Mouse (Mus musculus) gonadal fat pad, adult 2 months (tissue): ENCODE results near the gene Ppy. TPM values are rescaled to one million over a fixed set of nuclear protein-coding genes. Genes with fewer than 3 reads are reported as not detected.

Experiments used
- DNase-seq: peaks from one replicate; pipeline ENCODE4 v3.0.0-alpha.2; 2012; ENCODE audit warnings: low read depth
- polyA plus RNA-seq: library from polyadenylated mRNA; depleted of rRNA; stranded (reverse); fragments of >200 nt; gene quantifications from 2 replicates; pipeline ENCODE4 v1.2.3, GENCODE M21; 2012; rRNA removed

Gene Ppy
- polyA plus RNA-seq = 79.7 and 91.5 TPM in 2 replicates

DNA sequence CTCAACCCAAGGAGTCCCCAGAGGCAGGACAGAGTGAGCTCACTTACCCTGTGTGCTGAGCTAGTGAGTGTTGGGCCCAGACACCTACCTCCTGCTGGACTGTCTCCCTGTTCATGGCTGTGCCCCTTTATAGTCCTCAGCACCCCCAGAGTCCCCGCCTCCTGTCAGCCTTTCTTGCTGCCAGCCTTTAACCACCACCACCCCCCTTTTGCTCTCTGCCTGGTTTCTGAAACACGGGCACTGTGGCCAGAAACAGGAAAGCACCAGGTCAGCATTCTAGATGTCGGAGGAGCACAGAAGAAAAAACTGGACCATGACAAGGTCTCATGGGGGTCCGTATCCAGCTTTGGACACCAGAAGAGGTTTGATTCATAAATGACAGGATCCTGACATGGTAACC is at the start of gene Ppy:
Gene Ppy, minus strand, starts transcription at position 101 of the 400 bp plus-strand sequence.
- no peak for DNase-seq

DNA sequence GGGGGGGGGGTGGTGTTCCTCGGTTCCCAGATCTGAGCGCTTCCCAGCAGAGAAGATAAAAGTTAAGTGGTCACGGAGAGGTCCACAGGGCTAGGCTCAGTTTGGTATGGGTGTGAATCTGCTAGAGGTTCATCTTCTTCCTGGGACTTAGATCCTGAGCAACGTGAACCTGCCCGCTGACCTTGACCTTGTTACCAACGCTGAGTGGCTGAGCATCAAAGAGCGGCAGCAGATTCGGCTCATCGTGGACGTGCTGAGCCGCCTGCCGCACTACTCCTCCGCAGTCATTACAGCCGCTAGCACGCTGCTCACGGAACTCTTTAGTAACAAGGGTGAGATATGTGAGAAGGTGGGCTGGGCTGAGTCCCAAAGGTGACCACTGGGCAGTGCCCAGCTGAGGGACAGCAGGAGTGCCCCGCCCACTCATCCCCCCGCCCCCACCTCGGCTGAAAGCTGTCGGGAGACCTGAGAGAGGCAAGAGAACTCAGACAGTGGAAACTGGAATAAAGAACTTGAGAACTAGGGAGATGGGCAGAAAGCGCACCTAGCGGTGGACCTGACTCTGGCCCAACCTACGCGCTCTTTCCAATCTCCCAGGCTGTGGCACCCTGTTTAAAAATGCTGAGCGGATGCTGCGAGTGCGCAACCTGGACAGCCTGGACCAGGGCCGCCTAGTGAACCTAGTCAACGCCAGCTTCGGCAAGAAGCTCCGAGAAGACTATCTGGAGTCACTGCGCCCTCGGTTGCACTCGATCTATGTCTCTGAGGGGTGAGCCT is 46.3 kb upstream of the Ppy start:
- DNase-seq = no peak

- no peak for DNase-seq
These were observed 45.4 kb upstream of the Ppy start for GRCm38 (mm10) chr11:102146531-102146930.

- DNase-seq = no peak
These were observed 44.9 kb upstream of the Ppy start for GRCm38 (mm10) chr11:102146005-102146404.

DNA sequence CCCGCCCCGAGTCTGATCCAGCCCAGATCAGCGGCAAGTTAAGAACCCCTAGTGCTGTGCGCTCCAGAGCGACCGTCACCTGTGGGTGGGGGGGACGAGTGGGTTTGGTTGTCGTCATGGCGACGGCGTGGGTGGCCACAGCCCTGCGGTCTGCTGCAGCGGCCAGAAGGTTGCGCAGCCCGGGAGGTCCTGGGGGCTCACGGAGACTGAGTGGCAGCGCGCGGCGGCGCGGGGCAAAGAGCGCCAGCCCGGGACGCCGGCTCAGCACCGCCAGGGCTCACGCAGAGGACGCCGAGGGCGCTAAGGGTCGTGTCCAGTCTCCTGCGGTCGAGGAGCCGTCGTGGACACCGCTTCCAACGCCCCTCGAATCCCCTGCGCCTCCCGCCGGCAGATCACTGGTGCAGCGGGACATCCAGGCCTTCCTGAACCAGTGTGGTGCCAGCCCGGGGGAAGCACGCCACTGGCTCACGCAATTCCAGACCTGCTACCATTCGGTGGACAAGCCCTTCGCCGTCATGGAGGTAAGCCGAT is 44.4 kb upstream of the Ppy start, which contains the start of gene Nags:
Gene Nags, plus strand, starts transcription at position 43 of the 531 bp plus-strand sequence.
- DNase-seq = no peak

DNA sequence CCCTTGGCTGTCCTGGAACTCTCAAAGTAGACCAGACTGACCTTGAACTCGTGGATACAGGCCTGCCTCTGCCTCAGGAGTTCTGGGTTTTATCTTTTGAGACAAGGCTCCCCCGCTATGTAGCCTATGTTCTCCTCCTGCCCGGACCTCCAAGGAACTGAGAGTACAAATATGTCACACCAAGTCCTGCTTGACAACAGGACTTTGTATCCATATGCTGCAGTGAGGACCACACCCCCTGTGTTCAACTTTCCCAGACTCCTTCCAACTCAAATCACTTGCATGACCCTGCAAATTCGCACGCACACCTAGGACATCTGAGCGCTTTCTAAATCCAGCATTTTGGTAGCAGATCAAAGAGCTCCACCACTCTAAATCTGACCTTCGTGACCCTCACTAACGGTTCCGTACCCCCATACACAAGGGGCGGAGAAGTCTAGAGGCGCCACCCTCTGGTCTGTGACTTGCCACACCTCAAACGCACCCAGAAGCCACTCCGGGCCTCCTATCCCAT is 43.9 kb upstream of the Ppy start:
- DNase-seq = no peak

- no peak for DNase-seq
These were observed 41.2 kb upstream of the Ppy start for GRCm38 (mm10) chr11:102142355-102142754.

- DNase-seq = no peak
These were observed 39.4 kb upstream of the Ppy start for GRCm38 (mm10) chr11:102140508-102140907.

GRCm38 (mm10) chr11:102138447-102138740 is 37.3 kb upstream of the Ppy start:
- no peak for DNase-seq

GRCm38 (mm10) chr11:102137625-102138446 is 36.7 kb upstream of the Ppy start:
- DNase-seq = no peak

DNA sequence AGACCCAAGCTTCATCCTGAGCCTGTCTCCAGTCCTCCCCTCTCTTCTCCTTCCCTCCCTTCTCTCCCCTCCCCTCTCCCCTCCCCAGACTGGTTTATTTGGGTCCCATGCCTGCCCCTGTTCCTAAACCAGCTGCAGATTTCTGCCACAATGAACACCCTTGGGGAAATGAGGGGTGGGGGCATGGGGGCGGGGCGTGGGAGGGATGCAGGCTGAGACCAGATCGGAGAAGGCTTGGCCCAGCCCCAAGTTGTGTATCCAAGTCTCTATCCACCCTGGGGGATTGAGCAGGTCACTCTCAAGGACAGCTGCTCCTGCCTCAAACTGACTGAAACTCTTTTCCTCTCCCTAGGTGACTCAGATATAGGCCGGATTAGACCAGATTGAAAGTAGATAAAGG is 33.4 kb upstream of the Ppy start:
- DNase-seq = no peak

DNA sequence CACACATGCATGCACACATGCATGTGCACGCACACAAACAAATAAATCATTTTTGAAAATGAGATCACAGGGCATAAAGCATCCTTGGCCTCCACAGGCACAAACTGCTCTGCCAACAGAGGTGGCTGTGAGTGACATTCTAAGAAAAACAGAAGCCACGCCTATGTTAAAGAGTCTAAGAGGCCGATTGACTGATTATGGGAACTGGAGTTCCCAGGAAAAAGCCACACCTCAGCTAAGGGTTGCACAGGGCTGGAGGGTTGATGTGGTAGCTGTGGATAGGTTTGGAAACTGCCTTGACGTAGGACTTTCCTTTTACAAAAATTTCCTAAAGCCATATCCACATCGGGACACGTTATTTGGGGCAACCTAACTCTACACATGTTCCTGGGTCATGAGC is 16.3 kb upstream of the Ppy start:
- no peak for DNase-seq

GRCm38 (mm10) chr11:102116241-102116640 is 15.1 kb upstream of the Ppy start:
- no peak for DNase-seq

- DNase-seq = no peak
These were observed 10.5 kb upstream of the Ppy start for GRCm38 (mm10) chr11:102111576-102111975.

GRCm38 (mm10) chr11:102107732-102108131 is 6.6 kb upstream of the Ppy start, which contains the start of gene Pyy:
Gene Pyy (minus strand): TSS chr11:102107832.
- no peak for DNase-seq

GRCm38 (mm10) chr11:102106911-102107310 is 5.8 kb upstream of the Ppy start:
- no peak for DNase-seq

DNA sequence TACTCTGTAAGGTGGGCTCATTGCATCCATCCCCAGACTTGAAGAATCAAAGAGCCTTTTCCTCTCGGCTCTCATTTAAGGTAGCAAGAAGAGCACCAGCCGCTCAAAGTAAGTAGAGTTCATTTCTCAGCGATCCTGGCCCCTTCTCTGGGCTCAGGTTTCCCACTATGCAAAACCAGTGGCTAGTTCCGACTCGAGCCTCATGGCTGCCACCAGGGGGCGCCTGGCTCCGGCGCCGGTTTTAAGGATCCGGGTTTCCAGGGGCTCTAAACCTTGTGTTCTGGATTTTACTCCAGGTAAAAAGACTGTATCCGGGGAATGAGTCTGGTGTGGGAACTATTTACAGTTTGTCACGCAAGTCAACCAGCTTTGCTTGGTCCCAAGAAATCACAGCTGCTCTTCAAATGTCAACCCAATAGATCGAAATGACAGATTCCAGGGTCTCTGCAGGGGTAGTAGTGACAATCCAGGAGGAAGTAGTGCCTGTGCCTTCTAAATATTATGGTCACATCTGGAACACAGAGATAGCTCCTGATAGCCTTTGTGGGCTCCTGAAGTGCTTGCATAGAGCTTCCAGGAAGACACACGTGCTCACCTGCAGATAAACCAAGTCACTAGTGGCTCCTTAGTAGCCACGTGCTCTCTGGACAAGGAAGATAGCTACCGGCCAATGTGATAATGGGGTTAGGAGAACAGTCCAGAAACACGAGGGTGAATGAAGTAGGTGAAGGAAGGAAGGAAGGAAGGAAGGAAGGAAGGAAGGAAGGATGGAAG is 1.6 kb upstream of the Ppy start:
- no peak for DNase-seq

GRCm38 (mm10) chr11:102096887-102097391 is 4.2 kb downstream of the Ppy start:
- no peak for DNase-seq

- DNase-seq = no peak
These were observed 4.7 kb downstream of the Ppy start for GRCm38 (mm10) chr11:102096446-102096845.

GRCm38 (mm10) chr11:102095676-102096075 is 5.4 kb downstream of the Ppy start:
- no peak for DNase-seq

DNA sequence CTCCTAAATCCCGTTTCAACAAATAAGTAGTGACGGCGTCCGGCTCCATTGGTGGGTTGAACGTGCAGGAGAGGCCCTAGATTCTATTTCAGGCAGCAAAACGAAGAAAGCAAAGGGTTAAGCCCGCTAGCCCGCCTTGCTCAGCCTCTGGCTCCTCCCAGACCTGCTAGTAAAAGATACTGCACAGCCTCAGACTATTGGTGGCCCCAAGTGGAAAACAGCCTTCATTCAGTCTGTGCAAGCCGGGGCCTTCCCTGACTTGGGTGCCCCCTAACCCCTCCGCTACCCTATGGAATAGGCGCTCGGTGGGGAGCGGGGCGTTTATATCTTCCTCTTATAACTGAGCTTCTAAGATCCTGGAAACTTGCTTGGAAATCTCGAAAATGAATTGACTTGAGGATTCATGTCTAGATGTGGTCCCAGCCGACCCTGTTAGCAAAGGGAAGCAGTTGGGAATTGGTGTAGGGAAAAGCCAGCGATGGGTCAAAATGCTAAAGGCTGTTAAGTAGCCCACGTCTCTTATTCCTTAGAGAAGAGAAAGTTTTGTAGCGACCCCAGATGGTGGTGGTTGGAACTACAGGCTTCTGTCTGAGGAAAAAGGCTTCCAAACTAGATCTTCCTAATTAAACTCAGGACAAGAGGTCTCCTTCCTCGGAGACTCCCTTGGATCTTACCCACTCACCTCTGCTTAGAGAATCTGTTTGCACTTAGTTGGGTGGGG is 11.9 kb downstream of the Ppy start:
- no peak for DNase-seq
